Mouse (Mus musculus) brain, embryonic 14.5 days (tissue): Measurements from ENCODE around the gene Efcc1. TPM values are rescaled to one million over a fixed set of nuclear protein-coding genes. Genes with fewer than 3 reads are reported as not detected.

Experiments
- DNase-seq: peaks from one replicate; pipeline ENCODE4 v3.0.0-alpha.2; 2011; ENCODE audit warnings: low read depth
- CTCF ChIP-seq: fragments of 200-500 bp; IDR thresholded peaks from 2 replicates; pipeline ENCODE4 v1.5.1; 2012; ENCODE audit warnings: inconsistent platforms, mild to moderate bottlenecking, moderate library complexity, borderline replicate concordance; ENCODE audit not compliant: insufficient read depth, insufficient read length; ENCODE audit errors: extremely low read depth
- POLR2A ChIP-seq: fragments of 200-500 bp; IDR thresholded peaks from 2 replicates; pipeline ENCODE4 v1.6.1; 2012; ENCODE audit warnings: mild to moderate bottlenecking, inconsistent platforms, borderline replicate concordance; ENCODE audit not compliant: poor library complexity, insufficient read depth, insufficient read length, severe bottlenecking; ENCODE audit errors: extremely low read depth
- polyA plus RNA-seq: library from polyadenylated mRNA; depleted of rRNA; stranded (reverse); fragments of >200 nt; gene quantifications from 2 replicates; pipeline ENCODE4 v1.2.3, GENCODE M21; 2012; rRNA removed

The Efcc1 gene
- polyA plus RNA-seq, 1 experiment: 4.6 TPM

- TF ChIP-seq CTCF: no peak
- TF ChIP-seq POLR2A: no peak
- DNase-seq: no peak
Observed at GRCm38 (mm10) chr6:87802462-87802861, 71.8 kb downstream of the Efcc1 start.

- TF ChIP-seq CTCF (no peak), POLR2A (no peak)
- no peak for DNase-seq
Observed at GRCm38 (mm10) chr6:87804036-87804435, 73.4 kb downstream of the Efcc1 start.

GRCm38 (mm10) chr6:87804886-87805285 is 74.2 kb downstream of the Efcc1 start:
- no peak for DNase-seq
- TF ChIP-seq POLR2A: no peak
- TF ChIP-seq CTCF: no peak

GRCm38 (mm10) chr6:87805448-87805847 is 74.8 kb downstream of the Efcc1 start:
- TF ChIP-seq POLR2A: no peak
- no peak for TF ChIP-seq CTCF

More at GRCm38 (mm10) chr6:87805448-87805847, 74.8 kb downstream of the Efcc1 start:
- DNase-seq: no peak

Other genes starting within 250 kb of the Efcc1 start
- gene Arhgap25, start 197.6 kb upstream of the Efcc1 start, polyA plus RNA-seq: 0.85 and 1.4 TPM in 2 replicates
- gene Prokr1, start 140.1 kb upstream of the Efcc1 start, polyA plus RNA-seq: 2.4 TPM in 2 replicates
- gene Aplf, start 58.7 kb upstream of the Efcc1 start, polyA plus RNA-seq: 6.4 and 7.2 TPM in 2 replicates
- gene Gp9, start 47.2 kb downstream of the Efcc1 start, polyA plus RNA-seq: 0.50 and 1.3 TPM in 2 replicates
- 13.4 and 14.3 TPM in 2 replicates for gene Rab43, start 81.3 kb downstream of the Efcc1 start, polyA plus RNA-seq
- gene Gm45140, start 104.9 kb downstream of the Efcc1 start, polyA plus RNA-seq: 5.9 and 6.8 TPM in 2 replicates
- gene Isy1, start 107.9 kb downstream of the Efcc1 start, polyA plus RNA-seq: 31.3 and 38.3 TPM in 2 replicates
- 264 and 299 TPM in 2 replicates for gene Cnbp, start 120.2 kb downstream of the Efcc1 start, polyA plus RNA-seq
- gene Copg1, start 156.9 kb downstream of the Efcc1 start, polyA plus RNA-seq: 78.3 and 121 TPM in 2 replicates
- 35.5 and 38.2 TPM in 2 replicates for gene Hmces, start 183.1 kb downstream of the Efcc1 start, polyA plus RNA-seq